Mouse (Mus musculus) cerebellum, adult 2 months (tissue): ENCODE data around the gene Polr2e. TPM values are rescaled to one million over a fixed set of nuclear protein-coding genes. Genes with fewer than 3 reads are reported as not detected.

Experiments used
- DNase-seq, 2 experiments: peaks; one replicate each; pipeline ENCODE4 v3.0.0; 2021
- H3K27ac ChIP-seq: fragments of 200-500 bp; 2 replicates; pipeline ENCODE4 v1.5.1; 2012; ENCODE audit warnings: low read length, control low read depth, inconsistent platforms; ENCODE audit not compliant: insufficient read depth
- H3K27me3 ChIP-seq: fragments of 200-500 bp; 2 replicates; pipeline ENCODE4 v1.6.1; 2012; ENCODE audit warnings: inconsistent platforms, mild to moderate bottlenecking, low read length, moderate library complexity; ENCODE audit not compliant: control insufficient read depth, insufficient read depth
- H3K4me1 ChIP-seq: fragments of 200-500 bp; 2 replicates; pipeline ENCODE4 v1.6.1; 2011; ENCODE audit warnings: low read length; ENCODE audit not compliant: control insufficient read depth, insufficient read depth
- H3K4me3 ChIP-seq: fragments of 200-500 bp; replicated peaks from 2 replicates; pipeline ENCODE3; 2011; ENCODE audit warnings: mild to moderate bottlenecking, low read depth, low read length, control low read depth; ENCODE audit not compliant: insufficient read depth
- CTCF ChIP-seq: fragments of 200-500 bp; IDR thresholded peaks from 2 replicates; pipeline ENCODE4 v1.5.1; 2011; ENCODE audit warnings: low read depth, mild to moderate bottlenecking, control low read depth, low read length, moderate library complexity, borderline replicate concordance; ENCODE audit not compliant: insufficient read depth
- POLR2A ChIP-seq: fragments of 200-500 bp; IDR thresholded peaks from 2 replicates; pipeline ENCODE4 v1.6.1; 2011; ENCODE audit warnings: low read length, control low read depth, borderline replicate concordance; ENCODE audit not compliant: insufficient read depth
- WGBS: fragments of 180-500 bp; shearing (Covaris S2); methylation state at CpG from one replicate; pipeline ENCODE4 v1.1.7; 2018; 5-methylcytosine and 5-hydroxymethylcytosine counted together
- polyA plus RNA-seq: library from polyadenylated mRNA; depleted of rRNA; stranded (reverse); fragments of >200 nt; gene quantifications from 2 replicates; pipeline ENCODE4 v1.2.3, GENCODE M21; 2012

Gene Polr2e
- polyA plus RNA-seq, 1 experiment: 224 TPM

GRCm38 (mm10) chr10:80016931-80017330 lies 22.7 kb downstream of the Polr2e start:
- no peak for DNase-seq
- 85% methylated on average over 10 of the region's 10 CpGs for WGBS
- TF ChIP-seq POLR2A (no peak), CTCF (no peak)
- Histone ChIP-seq H3K27me3 (no peaks in the 10 kb centered on the region), H3K4me3 (no peak overlapping the region), H3K27ac (no peak overlapping the region), H3K4me1 (no peaks in the 10 kb centered on the region)

DNA sequence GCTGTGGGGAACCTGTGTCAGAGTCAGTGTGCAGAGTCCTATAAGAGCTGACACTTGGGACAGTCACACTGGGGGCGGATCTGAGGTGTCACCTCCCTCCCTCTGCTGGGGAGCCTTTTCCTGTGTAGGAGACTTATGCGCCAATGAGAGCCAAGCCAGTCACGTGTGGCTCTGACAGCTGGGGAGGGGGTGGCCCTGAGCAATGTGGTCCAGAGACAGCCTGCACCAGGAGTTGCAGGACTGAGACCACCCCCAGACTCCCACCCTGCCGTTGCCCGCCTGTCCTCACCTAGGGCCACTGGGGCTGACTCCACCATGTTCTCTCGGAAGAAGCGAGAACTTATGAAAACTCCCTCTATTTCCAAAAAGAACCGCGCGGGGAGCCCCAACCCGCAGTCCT lies 23.1 kb downstream of the Polr2e start, which contains the start of gene Arhgap45:
TSS of gene Arhgap45 (plus strand) at position 143 of the 400 bp plus-strand sequence.
- H3K4me1 ChIP-seq: no peaks in the 10 kb centered on the region
- no peak within 1 kb of the TSS for H3K4me3 ChIP-seq
- no peaks in the 10 kb centered on the region for H3K27me3 ChIP-seq
- no peak within 1 kb of the TSS for H3K27ac ChIP-seq
- TF ChIP-seq POLR2A: no peak
- no peak for TF ChIP-seq CTCF
- DNase-seq: no peak
- 68% methylated on average over 11 of the region's 11 CpGs for WGBS

DNA sequence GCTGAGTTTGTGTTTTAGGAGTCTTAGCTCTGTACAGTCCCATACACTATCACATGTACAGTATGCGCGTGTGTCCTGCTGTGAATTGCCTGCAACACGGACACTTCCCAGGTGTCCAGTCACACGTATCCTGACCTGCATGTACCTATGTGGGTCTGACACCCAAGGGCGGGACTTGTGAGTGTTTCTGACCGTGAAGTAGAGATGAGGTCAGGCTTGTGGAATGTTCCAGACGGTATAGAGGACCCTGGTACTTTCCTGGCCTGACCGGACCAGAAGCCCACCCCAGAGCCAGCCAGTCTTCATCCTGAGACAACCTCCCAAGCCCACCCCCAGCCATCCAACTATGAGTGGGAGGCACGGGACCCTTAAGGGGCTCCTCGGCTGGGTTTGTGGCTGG lies 24.0 kb downstream of the Polr2e start:
- WGBS: 78% methylated on average over 10 of the region's 10 CpGs
- Histone ChIP-seq H3K27me3 (no peaks in the 10 kb centered on the region), H3K27ac (no peak overlapping the region), H3K4me1 (no peaks in the 10 kb centered on the region), H3K4me3 (no peak overlapping the region)
- DNase-seq: no peak
- TF ChIP-seq POLR2A (no peak), CTCF (no peak)

- H3K4me3 ChIP-seq: no peak overlapping the region
- DNase-seq: no peak
- no peak for TF ChIP-seq POLR2A
- no peak for TF ChIP-seq CTCF
- no peaks in the 10 kb centered on the region for H3K4me1 ChIP-seq
- H3K27me3 ChIP-seq: no peaks in the 10 kb centered on the region
- H3K27ac ChIP-seq: no peak overlapping the region
- WGBS: 46% methylated on average over 28 of the region's 28 CpGs
Measured at GRCm38 (mm10) chr10:80014484-80015290, 24.9 kb downstream of the Polr2e start.

DNA sequence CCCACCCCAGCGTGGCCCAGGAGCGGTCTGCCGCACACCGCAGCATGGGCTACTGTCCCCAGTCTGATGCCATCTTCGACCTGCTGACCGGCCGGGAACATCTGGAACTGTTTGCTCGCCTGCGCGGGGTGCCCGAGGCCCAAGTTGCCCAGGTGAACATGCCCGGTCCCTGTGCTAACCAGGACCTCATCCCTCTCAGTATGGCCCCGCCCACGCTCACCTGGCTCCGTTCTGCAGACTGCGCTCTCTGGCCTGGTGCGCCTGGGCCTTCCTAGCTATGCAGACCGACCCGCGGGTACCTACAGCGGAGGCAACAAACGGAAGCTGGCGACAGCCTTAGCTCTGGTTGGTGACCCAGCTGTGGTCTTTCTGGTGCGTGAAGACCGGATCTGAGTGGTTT lies 26.0 kb downstream of the Polr2e start:
- WGBS: 59% methylated on average over 25 of the region's 25 CpGs

GRCm38 (mm10) chr10:80011740-80012139 lies 27.9 kb downstream of the Polr2e start:
- Histone ChIP-seq H3K27ac (no peak overlapping the region), H3K4me3 (no peak overlapping the region), H3K27me3 (no peaks in the 10 kb centered on the region), H3K4me1 (no peaks in the 10 kb centered on the region)
- TF ChIP-seq POLR2A: no peak
- no peak for TF ChIP-seq CTCF
- DNase-seq: no peak
- 90% methylated on average over 6 of the region's 6 CpGs for WGBS

More for the DNA sequence above, 26.0 kb downstream of the Polr2e start:
- no peak overlapping the region for H3K27ac ChIP-seq
- TF ChIP-seq CTCF (no peak), POLR2A (no peak)
- no peak overlapping the region for H3K4me3 ChIP-seq
- no peaks in the 10 kb centered on the region for H3K27me3 ChIP-seq
- no peak for DNase-seq
- no peaks in the 10 kb centered on the region for H3K4me1 ChIP-seq

DNA sequence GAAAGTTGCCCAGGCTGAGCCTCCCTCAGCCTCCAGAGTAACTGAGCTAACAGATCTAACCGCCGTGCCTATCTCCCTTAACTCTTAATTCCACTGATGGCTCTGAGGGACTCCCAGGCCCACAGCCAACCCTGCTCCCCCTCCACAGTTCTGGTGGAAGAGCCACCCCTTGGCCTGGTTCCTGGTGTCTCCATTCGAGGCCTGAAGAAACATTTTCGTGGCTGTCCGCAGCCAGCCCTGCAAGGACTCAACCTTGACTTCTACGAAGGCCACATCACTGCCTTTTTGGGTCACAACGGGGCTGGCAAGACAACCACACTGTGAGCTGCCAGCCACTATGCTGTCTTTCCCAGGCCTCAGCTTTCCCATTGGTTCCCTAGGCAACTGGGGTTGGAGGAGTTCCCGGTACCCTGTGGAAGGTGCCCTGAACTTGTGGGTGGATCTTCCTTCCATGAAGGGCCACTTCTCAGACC lies 35.3 kb downstream of the Polr2e start:
- Histone ChIP-seq H3K4me3 (no peak overlapping the region), H3K4me1 (no peaks in the 10 kb centered on the region), H3K27me3 (no peaks in the 10 kb centered on the region), H3K27ac (no peak overlapping the region)
- TF ChIP-seq CTCF (no peak), POLR2A (no peak)
- WGBS: 36% methylated on average over 8 of the region's 8 CpGs
- no peak for DNase-seq
